Mouse (Mus musculus) adrenal gland, postnatal 0 days (tissue): ENCODE data around the gene Slc3a1. TPM values are rescaled to one million over a fixed set of nuclear protein-coding genes. Genes with fewer than 3 reads are reported as not detected.

ENCODE experiments used
- polyA plus RNA-seq: library from polyadenylated mRNA; unstranded; fragments of >200 nt; fragmentation: Nextera tagmentation; extraction: Ambion mirVana; gene quantifications from 2 replicates; pipeline ENCODE4 v1.2.1, GENCODE M21; 2015

The Slc3a1 gene
- polyA plus RNA-seq = 0.19 and 0.52 TPM in 2 replicates

GRCm38 (mm10) chr17:85028093-85028739 is at the start of gene Slc3a1:
Slc3a1 (plus strand) TSS chr17:85028376.

GRCm38 (mm10) chr17:85090120-85091099 is 62.2 kb downstream of the Slc3a1 start, which contains the start of the genes Prepl and Camkmt:
Prepl (minus strand) TSS chr17:85090241.
Camkmt (plus strand) TSS chr17:85090552.

Other genes starting within 250 kb of the Slc3a1 start
- gene Lrpprc, start 237.6 kb upstream of the Slc3a1 start, polyA plus RNA-seq = 19.2 and 26.2 TPM in 2 replicates
- 52.2 and 67.5 TPM in 2 replicates for gene Ppm1b, start 71.6 kb upstream of the Slc3a1 start, polyA plus RNA-seq
- 23.7 and 24.3 TPM in 2 replicates for gene Prepl, start 61.9 kb downstream of the Slc3a1 start, polyA plus RNA-seq
- gene Camkmt, start 62.2 kb downstream of the Slc3a1 start, polyA plus RNA-seq = 8.1 and 8.2 TPM in 2 replicates